Mouse (Mus musculus) embryonic facial prominence, embryonic 13.5 days (tissue): ENCODE measurements around the gene Esp3. TPM values are rescaled to one million over a fixed set of nuclear protein-coding genes. Genes with fewer than 3 reads are reported as not detected.
"Not testable (repeated sequence)": the region's sequence is repeated elsewhere in the genome, so short reads cannot be mapped to it uniquely, and the experiment has no call there.

Source experiments
- ATAC-seq: fragments of 200-750 bp; cut with Nextera tagmentation; 2 replicates; pipeline ENCODE4 v1.8.0; 2017; ENCODE audit warnings: low read depth; ENCODE audit not compliant: insufficient number of reproducible peaks, insufficient read depth, low FRiP score, low TSS enrichment
- H3K27ac ChIP-seq: fragments of 300-500 bp; sonication (generic); 2 replicates; pipeline ENCODE4 v1.5.1; 2015; ENCODE audit warnings: moderate library complexity, mild to moderate bottlenecking, inconsistent platforms
- H3K27me3 ChIP-seq: fragments of 300-500 bp; sonication (generic); 2 replicates; pipeline ENCODE4 v1.6.1; 2015; ENCODE audit warnings: mild to moderate bottlenecking, inconsistent platforms
- H3K36me3 ChIP-seq: fragments of 300-500 bp; sonication (generic); 2 replicates; pipeline ENCODE4 v1.6.1; 2015; ENCODE audit warnings: mild to moderate bottlenecking, inconsistent platforms
- H3K4me1 ChIP-seq: fragments of 300-500 bp; sonication (generic); 2 replicates; pipeline ENCODE4 v1.6.1; 2015; ENCODE audit warnings: inconsistent platforms
- H3K4me2 ChIP-seq: fragments of 300-500 bp; sonication (generic); 2 replicates; pipeline ENCODE4 v1.6.1; 2015; ENCODE audit warnings: moderate library complexity, mild to moderate bottlenecking, inconsistent platforms
- H3K4me3 ChIP-seq: fragments of 300-500 bp; sonication (generic); 2 replicates; pipeline ENCODE4 v1.5.1; 2015; ENCODE audit warnings: mild to moderate bottlenecking, inconsistent platforms
- H3K9ac ChIP-seq: fragments of 300-500 bp; sonication (generic); 2 replicates; pipeline ENCODE4 v1.6.1; 2015; ENCODE audit warnings: mild to moderate bottlenecking, inconsistent platforms
- H3K9me3 ChIP-seq: fragments of 300-500 bp; sonication (generic); 2 replicates; pipeline ENCODE4 v1.6.1; 2016; ENCODE audit warnings: inconsistent platforms
- WGBS: fragments of 180-500 bp; shearing (Covaris S2); methylation state at CpG from one replicate; pipeline ENCODE4 v1.1.7; 2015; ENCODE audit warnings: mixed read lengths; 5-methylcytosine and 5-hydroxymethylcytosine counted together
- polyA plus RNA-seq: library from polyadenylated mRNA; unstranded; fragments of >200 nt; fragmentation: Nextera tagmentation; extraction: Ambion mirVana; gene quantifications from 2 replicates; pipeline ENCODE4 v1.2.1, GENCODE M21; 2015

The Esp3 gene
- not detected in 2 replicates for polyA plus RNA-seq

GRCm38 (mm10) chr17:40631775-40632174, at the start of gene Esp3:
Gene Esp3, plus strand, starts transcription at chr17:40632075.
- H3K4me2 ChIP-seq, ATAC-seq, H3K9me3 ChIP-seq, H3K36me3 ChIP-seq, H3K27ac ChIP-seq, H3K4me1 ChIP-seq, H3K27me3 ChIP-seq, H3K4me3 ChIP-seq, H3K9ac ChIP-seq: not testable (repeated sequence)
- WGBS, result 91% methylated on average over 1 of the region's 1 CpGs

GRCm38 (mm10) chr17:40583906-40584305, 48.0 kb upstream of the Esp3 start:
- not testable (repeated sequence) for ATAC-seq, H3K27ac ChIP-seq, H3K9me3 ChIP-seq, H3K4me1 ChIP-seq, H3K9ac ChIP-seq, H3K4me2 ChIP-seq, H3K4me3 ChIP-seq, H3K27me3 ChIP-seq, H3K36me3 ChIP-seq
- WGBS, result 41% methylated on average over 6 of the region's 6 CpGs

GRCm38 (mm10) chr17:40591297-40591696, 40.6 kb upstream of the Esp3 start:
- no peaks in the 10 kb centered on the region for H3K9me3 ChIP-seq
- no peak for ATAC-seq
- H3K9ac ChIP-seq, result no peak overlapping the region
- no peak overlapping the region for H3K4me3 ChIP-seq
- no peak overlapping the region for H3K4me2 ChIP-seq
- no peaks in the 10 kb centered on the region for H3K27me3 ChIP-seq
- H3K36me3 ChIP-seq, result no peaks in the 10 kb centered on the region
- no peaks in the 10 kb centered on the region for H3K4me1 ChIP-seq
- H3K27ac ChIP-seq, result no peak overlapping the region

- H3K9ac ChIP-seq, result no peak within 1 kb of the TSS
- H3K4me2 ChIP-seq, result no peak within 1 kb of the TSS
- ATAC-seq, result no peak
- no peaks in the 10 kb centered on the region for H3K36me3 ChIP-seq
- no peaks in the 10 kb centered on the region for H3K9me3 ChIP-seq
- no peak within 1 kb of the TSS for H3K4me3 ChIP-seq
- no peaks in the 10 kb centered on the region for H3K27me3 ChIP-seq
- no peaks in the 10 kb centered on the region for H3K4me1 ChIP-seq
- H3K27ac ChIP-seq, result no peak within 1 kb of the TSS
These were observed 33.6 kb upstream of the Esp3 start, which contains the start of gene Esp4 for GRCm38 (mm10) chr17:40598294-40598693. Gene Esp4, plus strand, starts transcription at chr17:40598594.

GRCm38 (mm10) chr17:40662118-40662679, 30.3 kb downstream of the Esp3 start:
- H3K4me2 ChIP-seq, result not testable (repeated sequence)

GRCm38 (mm10) chr17:40663161-40663811, 31.4 kb downstream of the Esp3 start:
- H3K4me3 ChIP-seq, H3K9ac ChIP-seq, H3K36me3 ChIP-seq, H3K27ac ChIP-seq, H3K4me1 ChIP-seq, H3K9me3 ChIP-seq, H3K27me3 ChIP-seq, ATAC-seq, H3K4me2 ChIP-seq: not testable (repeated sequence)
- WGBS, result 81% methylated on average over 12 of the region's 12 CpGs

More at GRCm38 (mm10) chr17:40662118-40662679, 30.3 kb downstream of the Esp3 start:
- H3K4me3 ChIP-seq, H3K9me3 ChIP-seq, H3K27me3 ChIP-seq, H3K36me3 ChIP-seq, ATAC-seq, H3K27ac ChIP-seq, H3K4me1 ChIP-seq, H3K9ac ChIP-seq: not testable (repeated sequence)
- WGBS, result 71% methylated on average over 9 of the region's 9 CpGs

Other genes with a start within 250 kb of the Esp3 start
- gene Esp8, start 112.1 kb upstream of the Esp3 start, polyA plus RNA-seq, result not detected in 2 replicates
- gene Esp6, start 70.6 kb upstream of the Esp3 start, polyA plus RNA-seq, result not detected in 2 replicates
- not detected in 2 replicates for gene Esp4, start 33.5 kb upstream of the Esp3 start, polyA plus RNA-seq
- gene Esp1, start 95.0 kb downstream of the Esp3 start, polyA plus RNA-seq, result not detected in 2 replicates
- not detected in 2 replicates for gene Crisp2, start 174.9 kb downstream of the Esp3 start, polyA plus RNA-seq
- 0.79 and 2.4 TPM in 2 replicates for gene Rhag, start 179.1 kb downstream of the Esp3 start, polyA plus RNA-seq
- gene 9130008F23Rik, start 248.5 kb downstream of the Esp3 start, polyA plus RNA-seq, result 1.8 and 2.0 TPM in 2 replicates